Mouse (Mus musculus): Measurements from ENCODE around the gene Car12. TPM values are rescaled to one million over a fixed set of nuclear protein-coding genes. Genes with fewer than 3 reads are reported as not detected.

Car12 gene
- polyA plus RNA-seq, 1 experiment from 2014 or later: 0.61 TPM

Other genes starting within 250 kb of the Car12 start
- gene Fbxl22, start 199.1 kb upstream of the Car12 start, polyA plus RNA-seq (2016; fragmentation: Nextera tagmentation; extraction: Ambion mirVana): 62.2 and 63.9 TPM in 2 replicates
- gene Usp3, start 120.5 kb upstream of the Car12 start, polyA plus RNA-seq (2016; fragmentation: Nextera tagmentation; extraction: Ambion mirVana): 40.3 and 52.0 TPM in 2 replicates
- gene Aph1b, start 81.8 kb downstream of the Car12 start, polyA plus RNA-seq (2016; fragmentation: Nextera tagmentation; extraction: Ambion mirVana): 8.8 and 9.0 TPM in 2 replicates
- gene Gm10647, start 83.4 kb downstream of the Car12 start, polyA plus RNA-seq (2016; fragmentation: Nextera tagmentation; extraction: Ambion mirVana): 0.24 and 0.61 TPM in 2 replicates
- gene Aph1c, start 121.0 kb downstream of the Car12 start, polyA plus RNA-seq (2016; fragmentation: Nextera tagmentation; extraction: Ambion mirVana): 1.6 and 1.8 TPM in 2 replicates
- 22.3 and 24.4 TPM in 2 replicates for gene Rab8b, start 206.0 kb downstream of the Car12 start, polyA plus RNA-seq (2016; fragmentation: Nextera tagmentation; extraction: Ambion mirVana)
- gene Rps27l, start 232.4 kb downstream of the Car12 start, polyA plus RNA-seq (2016; fragmentation: Nextera tagmentation; extraction: Ambion mirVana): 563 and 577 TPM in 2 replicates

Data from heart, embryonic 12.5 days (tissue).